Mouse (Mus musculus) stomach, embryonic 16.5 days (tissue): ENCODE data around the gene Rps19. TPM values are rescaled to one million over a fixed set of nuclear protein-coding genes. Genes with fewer than 3 reads are reported as not detected.
"Not testable (repeated sequence)": the region's sequence is repeated elsewhere in the genome, so short reads cannot be mapped to it uniquely, and the experiment has no call there.

ENCODE experiments used
- ATAC-seq: fragments of 200-750 bp; cut with Nextera tagmentation; 2 replicates; pipeline ENCODE4 v1.8.0; 2017; ENCODE audit warnings: moderate number of reproducible peaks, moderate TSS enrichment; ENCODE audit not compliant: insufficient read depth, low FRiP score
- H3K27ac ChIP-seq: fragments of 300-500 bp; sonication (generic); 2 replicates; pipeline ENCODE4 v1.5.1; 2014; ENCODE audit warnings: low read length
- H3K27me3 ChIP-seq: fragments of 300-500 bp; sonication (generic); 2 replicates; pipeline ENCODE4 v1.6.1; 2014; ENCODE audit warnings: low read length, control low read depth, mixed read lengths; ENCODE audit not compliant: control insufficient read depth, insufficient read depth
- H3K36me3 ChIP-seq: fragments of 300-500 bp; sonication (generic); 2 replicates; pipeline ENCODE4 v1.6.1; 2014; ENCODE audit warnings: low read length; ENCODE audit not compliant: control insufficient read depth, insufficient read depth
- H3K4me1 ChIP-seq: fragments of 300-500 bp; sonication (generic); 2 replicates; pipeline ENCODE4 v1.6.1; 2014; ENCODE audit warnings: low read length, control low read depth, mixed read lengths; ENCODE audit not compliant: control insufficient read depth, insufficient read depth
- H3K4me2 ChIP-seq: fragments of 300-500 bp; sonication (generic); 2 replicates; pipeline ENCODE4 v1.6.1; 2014; ENCODE audit warnings: low read depth, low read length, mixed read lengths
- H3K4me3 ChIP-seq: fragments of 300-500 bp; sonication (generic); replicated peaks from 2 replicates; pipeline ENCODE4 v1.5.1; 2014; ENCODE audit warnings: mild to moderate bottlenecking, low read length
- H3K9ac ChIP-seq: fragments of 300-500 bp; sonication (generic); 2 replicates; pipeline ENCODE4 v1.6.1; 2014; ENCODE audit warnings: low read length
- H3K9me3 ChIP-seq: fragments of 300-500 bp; sonication (generic); replicated peaks from 2 replicates; pipeline ENCODE4 v1.6.1; 2016; ENCODE audit warnings: low read length, control low read depth; ENCODE audit not compliant: control insufficient read depth
- WGBS: fragments of 180-500 bp; shearing (Covaris S2); extraction: QIAGEN DNeasy Blood & Tissue Kit; methylation state at CpG from one replicate; pipeline ENCODE4 v1.1.7; 2014; 5-methylcytosine and 5-hydroxymethylcytosine counted together
- polyA plus RNA-seq: library from polyadenylated mRNA; unstranded; fragments of >200 nt; fragmentation: Nextera tagmentation; extraction: Ambion mirVana; gene quantifications from 2 replicates; pipeline ENCODE4 v1.2.1, GENCODE M21; 2015

The Rps19 gene
- polyA plus RNA-seq: 2,107 and 2,375 TPM in 2 replicates

DNA sequence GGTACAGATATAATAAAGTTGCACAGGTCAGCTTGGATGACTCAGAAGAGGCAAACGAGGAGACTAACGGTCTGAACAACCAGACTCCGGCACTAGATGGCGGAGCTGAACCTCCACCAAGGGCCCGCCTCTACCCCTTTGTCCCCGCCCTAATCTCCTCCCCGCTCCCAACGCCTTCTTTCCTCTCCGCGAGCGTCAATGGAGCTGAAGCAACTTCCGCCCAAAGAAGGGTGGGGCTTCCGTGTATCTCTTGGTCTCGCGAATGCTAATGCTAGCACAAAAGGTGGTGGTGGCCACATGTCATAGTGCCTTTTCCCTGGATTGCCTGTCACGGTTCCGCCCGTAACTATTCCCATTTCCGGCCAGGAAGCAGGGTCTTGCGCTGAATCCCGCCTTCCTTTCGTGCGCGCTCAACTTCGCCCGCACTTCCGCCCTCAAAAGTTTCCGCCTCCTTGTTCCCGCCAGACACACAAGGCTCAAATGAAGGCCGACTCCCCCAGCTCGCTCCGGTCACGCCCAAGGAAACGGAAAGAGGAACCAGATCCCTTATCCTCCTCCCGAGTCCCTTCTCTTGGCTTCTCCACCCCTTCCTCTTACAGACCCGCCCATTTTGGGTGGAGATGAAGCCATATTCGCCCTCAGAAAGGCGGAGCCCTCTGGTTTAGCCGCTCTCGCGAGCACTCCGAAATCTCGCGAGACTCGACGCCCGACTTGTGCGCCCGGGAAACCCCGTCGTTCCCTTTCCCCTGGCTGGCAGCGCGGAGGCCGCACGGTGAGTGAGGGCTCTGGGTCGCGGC lies at the start of gene Rps19:
Gene Rps19 (plus strand): TSS at position 476 of the 797 bp plus-strand sequence.
- H3K4me1 ChIP-seq: peaks cover 22% of the 10 kb centered on the region
- H3K9ac ChIP-seq: peak within 1 kb of the TSS; percentile 100
- H3K4me2 ChIP-seq: peak within 1 kb of the TSS; percentile 80
- under 1% methylated on average over 57 of the region's 57 CpGs for WGBS
- peak; percentile 96 for ATAC-seq
- peak within 1 kb of the TSS; percentile 98 for H3K4me3 ChIP-seq
- H3K27ac ChIP-seq: peak within 1 kb of the TSS; percentile 90
- no peaks in the 10 kb centered on the region for H3K9me3 ChIP-seq
- peaks cover 15% of the 10 kb centered on the region for H3K36me3 ChIP-seq
- H3K27me3 ChIP-seq: no peaks in the 10 kb centered on the region

DNA sequence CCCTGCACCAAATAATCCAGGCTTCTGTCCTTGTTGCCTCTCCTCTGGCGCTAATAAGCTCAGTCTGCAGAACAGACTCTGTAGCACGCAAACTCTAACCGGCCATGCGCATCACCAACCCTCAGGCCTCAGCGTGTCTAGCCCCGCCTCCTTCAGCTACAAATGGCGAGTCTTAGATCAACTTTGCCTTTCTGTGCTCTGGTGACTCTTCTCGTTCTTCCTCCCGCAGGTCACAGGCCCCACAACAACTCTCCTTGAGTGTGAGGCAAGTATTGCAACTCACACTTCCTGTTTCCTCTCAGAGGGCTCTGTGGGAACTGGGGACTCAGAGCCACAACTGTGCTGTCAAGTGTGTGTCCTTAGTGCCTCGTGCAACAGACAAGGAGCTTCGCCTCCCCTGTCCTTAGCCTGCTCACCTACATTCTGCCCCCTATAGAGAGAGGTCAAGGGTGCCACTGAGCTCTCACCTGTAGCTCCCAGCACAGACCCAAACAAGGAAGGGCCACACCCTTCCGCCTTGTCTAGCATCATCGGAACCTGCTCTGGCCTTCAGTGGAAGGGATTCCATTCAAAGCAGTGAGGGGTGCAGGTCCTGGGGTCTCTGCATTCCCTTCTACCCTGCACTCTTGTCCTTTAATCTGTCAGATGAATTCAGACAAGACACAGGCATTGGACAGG lies 45.3 kb upstream of the Rps19 start:
- WGBS: 58% methylated on average over 12 of the region's 13 CpGs
- 0 out of 2 replicates have a peak, but pooled peaks have one; percentile 21 for ATAC-seq
- H3K27me3 ChIP-seq, H3K4me2 ChIP-seq, H3K36me3 ChIP-seq, H3K4me3 ChIP-seq, H3K9me3 ChIP-seq, H3K27ac ChIP-seq, H3K4me1 ChIP-seq, H3K9ac ChIP-seq: not testable (repeated sequence)

DNA sequence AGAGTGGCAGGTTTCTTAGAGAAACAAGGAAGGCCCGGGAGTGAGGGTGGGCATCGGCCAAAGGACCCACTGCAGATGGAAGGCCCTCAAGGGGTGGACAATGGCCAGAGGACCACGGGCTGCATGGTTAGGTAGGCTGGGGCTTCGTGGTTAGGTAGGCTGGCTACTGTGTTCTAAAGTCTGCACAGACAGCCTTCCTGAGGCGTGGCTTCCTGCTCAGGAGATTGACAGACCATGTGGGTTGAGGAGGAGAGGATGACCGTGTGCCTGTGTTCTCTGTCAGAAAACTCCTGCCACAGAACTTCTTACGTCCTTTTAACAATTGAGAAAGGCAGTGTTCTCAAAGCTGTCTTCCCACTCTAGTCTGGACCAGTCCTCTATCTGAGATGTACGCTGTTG lies 44.8 kb upstream of the Rps19 start:
- ATAC-seq: no peak
- H3K4me3 ChIP-seq: no peak overlapping the region
- WGBS: 81% methylated on average over 8 of the region's 8 CpGs
- H3K27ac ChIP-seq: no peak overlapping the region
- no peaks in the 10 kb centered on the region for H3K36me3 ChIP-seq
- H3K4me2 ChIP-seq: no peak overlapping the region
- H3K9ac ChIP-seq: no peak overlapping the region
- H3K27me3 ChIP-seq: no peaks in the 10 kb centered on the region
- no peaks in the 10 kb centered on the region for H3K4me1 ChIP-seq
- no peaks in the 10 kb centered on the region for H3K9me3 ChIP-seq

DNA sequence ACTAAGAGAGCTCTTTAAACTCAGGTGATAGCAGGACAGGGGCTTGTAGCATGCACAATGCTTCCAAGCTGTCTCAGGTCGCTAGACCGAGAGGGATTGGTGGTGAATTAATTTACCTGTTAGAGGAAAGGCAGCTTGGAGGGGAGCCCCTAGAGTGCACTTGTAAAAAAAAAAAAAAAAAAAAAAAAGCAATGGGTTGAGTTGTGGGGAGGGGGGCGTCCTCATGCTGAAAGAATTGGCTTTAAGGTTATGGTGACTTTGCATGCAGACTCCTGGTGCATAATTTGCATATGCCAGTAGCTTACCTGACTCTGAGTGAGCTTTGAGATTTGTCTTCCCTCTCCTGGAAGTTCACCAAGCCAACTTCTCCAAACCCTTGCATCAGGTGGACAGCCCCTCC lies 43.8 kb upstream of the Rps19 start:
- H3K9ac ChIP-seq: no peak overlapping the region
- no peaks in the 10 kb centered on the region for H3K9me3 ChIP-seq
- no peak for ATAC-seq
- no peak overlapping the region for H3K4me2 ChIP-seq
- H3K4me1 ChIP-seq: no peaks in the 10 kb centered on the region
- no peaks in the 10 kb centered on the region for H3K36me3 ChIP-seq
- WGBS: 59% methylated on average over 3 of the region's 3 CpGs
- H3K4me3 ChIP-seq: no peak overlapping the region
- H3K27ac ChIP-seq: no peak overlapping the region
- no peaks in the 10 kb centered on the region for H3K27me3 ChIP-seq

DNA sequence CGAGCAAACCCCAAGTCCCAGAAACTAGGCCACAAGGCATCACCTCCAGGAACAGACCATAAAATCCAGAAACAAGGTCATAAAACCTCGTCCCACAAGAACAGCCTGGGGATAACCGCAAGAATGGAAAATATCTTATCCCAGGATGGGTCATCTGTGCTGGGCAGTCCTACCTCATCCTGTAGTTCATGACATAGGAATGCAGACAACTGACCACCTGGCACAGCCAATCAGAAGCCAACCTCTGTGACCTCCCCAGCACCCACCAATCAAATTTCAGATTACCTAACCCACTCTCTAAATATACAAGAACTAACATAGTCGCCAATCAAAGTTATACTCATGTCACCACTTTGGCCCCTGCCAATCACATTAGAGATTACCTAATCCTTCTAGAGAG lies 43.2 kb upstream of the Rps19 start:
- Histone ChIP-seq H3K9ac (no peak overlapping the region), H3K27me3 (no peaks in the 10 kb centered on the region), H3K9me3 (no peaks in the 10 kb centered on the region), H3K4me1 (no peaks in the 10 kb centered on the region), H3K27ac (no peak overlapping the region), H3K4me3 (no peak overlapping the region), H3K36me3 (no peaks in the 10 kb centered on the region), H3K4me2 (no peak overlapping the region)
- no peak for ATAC-seq
- WGBS: 80% methylated on average over 4 of the region's 4 CpGs

DNA sequence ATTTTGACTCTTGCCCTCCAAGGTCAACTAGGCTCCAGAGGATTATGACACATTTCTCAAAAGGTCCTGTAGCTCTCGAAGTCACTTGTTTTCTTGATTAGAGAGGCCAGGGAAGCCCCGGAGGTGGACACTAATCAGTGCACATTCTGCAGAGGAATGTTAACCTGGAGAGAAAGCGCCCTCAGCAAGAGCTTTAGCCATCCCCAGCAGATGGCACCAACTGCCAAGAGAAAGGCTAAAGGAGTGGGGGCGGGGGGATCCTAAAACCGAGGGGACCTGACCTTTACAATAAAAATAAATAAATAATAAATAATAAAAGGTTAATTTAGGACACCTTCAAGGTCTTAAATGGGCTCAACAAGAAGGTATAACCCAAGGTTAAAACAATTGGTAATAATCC lies 40.0 kb upstream of the Rps19 start:
- Histone ChIP-seq H3K27me3 (no peaks in the 10 kb centered on the region), H3K4me3 (no peak overlapping the region), H3K9ac (no peak overlapping the region), H3K36me3 (no peaks in the 10 kb centered on the region), H3K27ac (no peak overlapping the region), H3K4me2 (no peak overlapping the region), H3K9me3 (no peaks in the 10 kb centered on the region), H3K4me1 (no peaks in the 10 kb centered on the region)
- no peak for ATAC-seq
- 35% methylated on average over 5 of the region's 5 CpGs for WGBS

DNA sequence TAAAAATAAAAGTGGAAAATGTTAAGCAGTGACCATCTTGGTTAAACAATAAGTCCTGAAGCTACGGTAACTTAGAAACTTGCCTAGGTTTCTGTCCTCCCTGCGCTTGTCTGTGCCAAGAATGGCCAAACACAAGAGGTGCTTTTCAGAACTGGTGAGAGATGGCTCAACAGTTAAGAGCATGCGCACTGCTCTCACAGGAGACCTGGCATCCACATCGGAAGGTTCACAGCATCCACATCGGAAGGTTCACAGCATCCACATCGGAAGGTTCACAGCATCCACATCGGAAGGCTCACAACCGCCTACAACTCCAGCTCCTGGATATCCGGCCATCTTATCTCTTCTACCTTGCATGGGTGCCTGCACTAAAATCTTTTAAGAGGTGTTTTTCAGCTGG lies 39.0 kb upstream of the Rps19 start:
- Histone ChIP-seq H3K27ac (no peak overlapping the region), H3K4me3 (no peak overlapping the region), H3K4me2 (no peak overlapping the region), H3K9ac (no peak overlapping the region), H3K27me3 (no peaks in the 10 kb centered on the region), H3K36me3 (no peaks in the 10 kb centered on the region), H3K9me3 (no peaks in the 10 kb centered on the region), H3K4me1 (no peaks in the 10 kb centered on the region)
- ATAC-seq: no peak
- 85% methylated on average over 9 of the region's 9 CpGs for WGBS

DNA sequence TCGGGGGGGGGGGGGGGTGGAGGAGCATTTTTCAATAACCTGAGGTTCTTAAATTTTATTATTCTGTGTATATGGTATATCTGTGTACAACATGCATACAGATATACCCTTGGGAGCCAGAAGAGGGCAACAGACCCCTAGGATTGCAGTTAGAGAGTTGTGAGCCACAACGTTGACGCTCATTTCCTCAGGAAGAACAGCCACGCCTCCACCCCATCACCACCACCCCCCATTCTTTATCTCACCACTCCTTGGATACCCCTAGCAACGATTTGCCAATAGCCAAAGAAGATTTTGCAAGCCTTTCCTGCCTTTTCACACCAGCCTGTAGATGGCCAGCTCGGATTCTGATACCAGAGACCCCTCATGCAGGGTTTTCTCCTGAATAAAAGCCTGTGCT lies 38.5 kb upstream of the Rps19 start:
- no peak for ATAC-seq
- no peaks in the 10 kb centered on the region for H3K9me3 ChIP-seq
- no peak overlapping the region for H3K9ac ChIP-seq
- H3K36me3 ChIP-seq: no peaks in the 10 kb centered on the region
- H3K27ac ChIP-seq: no peak overlapping the region
- H3K27me3 ChIP-seq: no peaks in the 10 kb centered on the region
- WGBS: 5% methylated on average over 6 of the region's 6 CpGs
- H3K4me3 ChIP-seq: no peak overlapping the region
- peaks cover 2% of the 10 kb centered on the region; the same call in 1 of the 2 replicates for H3K4me1 ChIP-seq
- no peak overlapping the region for H3K4me2 ChIP-seq

DNA sequence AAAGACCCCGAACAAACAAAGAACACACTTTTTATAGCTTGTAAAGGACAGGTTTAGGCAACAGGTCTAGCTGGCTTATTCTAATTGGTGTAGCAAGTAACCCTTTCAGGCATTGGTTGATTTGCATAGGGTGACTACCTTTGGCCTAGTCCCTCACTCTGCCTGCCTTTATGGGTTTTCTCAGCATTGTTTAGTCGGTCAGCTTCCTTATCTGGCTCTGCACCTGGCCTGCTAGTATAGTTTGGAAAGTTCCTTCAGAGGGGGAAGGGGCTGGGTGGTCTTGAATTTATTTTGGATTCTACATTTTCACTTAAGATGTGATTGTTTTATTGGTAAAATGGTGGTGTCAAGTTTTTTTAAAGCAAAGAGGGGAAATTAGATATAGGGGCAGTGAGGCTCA lies 37.6 kb upstream of the Rps19 start:
- H3K27me3 ChIP-seq, ATAC-seq, H3K4me1 ChIP-seq, H3K27ac ChIP-seq, H3K4me2 ChIP-seq, H3K36me3 ChIP-seq, H3K9ac ChIP-seq, H3K9me3 ChIP-seq, H3K4me3 ChIP-seq: not testable (repeated sequence)
- 30% methylated on average over 2 of the region's 2 CpGs for WGBS
